Mouse (Mus musculus): ENCODE data around the gene Ptpn4. TPM values are rescaled to one million over a fixed set of nuclear protein-coding genes. Genes with fewer than 3 reads are reported as not detected.

Gene Ptpn4
- total RNA-seq, 2 experiments from 2014 or later, result 2.1 to 21.0 TPM

DNA sequence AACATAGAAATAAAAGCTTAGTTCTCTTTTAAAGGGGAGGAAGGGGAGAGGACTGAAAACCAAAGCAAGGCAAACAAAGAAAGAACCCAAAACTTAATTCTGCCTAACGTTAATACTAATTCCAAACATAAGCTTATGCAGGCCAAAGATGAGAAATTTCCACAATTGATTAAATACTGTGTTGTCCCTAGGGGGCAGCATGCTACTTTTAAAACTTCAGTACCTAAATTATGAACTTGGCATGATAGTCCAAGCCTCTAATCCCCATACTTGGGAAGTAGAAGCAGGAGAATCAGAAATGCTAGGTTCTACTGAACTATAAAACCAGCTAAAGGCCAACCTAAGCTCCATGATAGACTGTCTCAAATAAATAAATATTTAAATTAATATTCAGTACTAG is 18.7 kb downstream of the Ptpn4 start:
- no peak for ATAC-seq (replicated peaks; ENCODE audit: low FRiP score, poor library complexity, severe bottlenecking)

DNA sequence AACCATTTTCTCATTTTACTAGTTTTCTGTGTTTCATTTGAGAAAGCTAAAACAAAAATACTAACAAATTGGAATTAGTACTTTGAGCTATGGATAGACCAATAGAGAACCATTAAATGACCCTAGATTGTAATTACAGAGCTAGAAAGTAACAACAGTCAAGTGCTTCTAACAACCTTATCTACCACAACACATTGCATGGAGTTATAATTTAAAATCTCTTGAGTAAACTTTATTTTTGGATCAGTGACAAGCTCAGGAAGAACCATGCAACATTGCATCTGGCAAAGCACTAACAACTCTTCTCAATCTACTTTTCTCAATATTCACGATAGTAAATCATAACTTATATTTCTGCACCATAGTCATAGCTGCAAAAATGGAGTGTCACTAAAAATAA is 29.7 kb downstream of the Ptpn4 start:
- ATAC-seq (replicated peaks; ENCODE audit: low FRiP score, poor library complexity, severe bottlenecking), result no peak

DNA sequence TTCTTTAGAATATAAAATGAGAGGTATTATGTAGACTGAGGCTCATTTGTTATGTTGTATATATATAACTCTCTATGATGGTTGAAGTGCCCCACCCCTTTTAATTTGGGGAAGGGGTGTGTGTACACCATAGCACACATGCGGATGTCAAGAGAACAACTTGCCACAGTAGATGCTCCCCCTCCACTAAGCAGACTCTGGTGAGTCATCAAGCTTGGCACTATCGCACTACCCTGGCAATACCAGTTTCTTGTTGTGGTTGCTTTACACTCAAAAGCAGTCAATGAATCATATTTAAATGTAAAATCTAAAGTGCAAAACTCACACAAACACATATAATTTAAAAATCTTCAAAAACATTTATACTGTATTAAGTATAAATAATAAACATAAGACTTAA is 31.4 kb downstream of the Ptpn4 start:
- ATAC-seq (replicated peaks; ENCODE audit: low FRiP score, poor library complexity, severe bottlenecking), result no peak

DNA sequence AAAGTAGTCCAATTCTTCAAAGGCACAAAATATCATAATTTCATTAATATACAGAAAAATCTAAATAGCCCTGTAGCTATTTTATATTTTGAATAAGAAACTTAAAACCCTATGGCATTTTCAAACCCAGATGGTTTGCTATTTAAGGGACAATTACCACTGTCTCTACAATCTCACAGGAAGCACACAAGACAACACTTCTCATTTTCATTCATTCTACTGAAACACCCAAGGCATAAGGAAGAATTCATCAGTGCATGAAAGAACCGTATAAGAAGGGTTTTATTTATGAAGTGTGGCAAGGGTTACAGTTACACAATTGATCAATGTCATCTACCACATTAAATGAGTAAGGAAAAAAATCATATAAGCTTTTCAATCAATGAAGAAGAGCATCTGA is 32.8 kb downstream of the Ptpn4 start:
- no peak for ATAC-seq (replicated peaks; ENCODE audit: low FRiP score, poor library complexity, severe bottlenecking)

DNA sequence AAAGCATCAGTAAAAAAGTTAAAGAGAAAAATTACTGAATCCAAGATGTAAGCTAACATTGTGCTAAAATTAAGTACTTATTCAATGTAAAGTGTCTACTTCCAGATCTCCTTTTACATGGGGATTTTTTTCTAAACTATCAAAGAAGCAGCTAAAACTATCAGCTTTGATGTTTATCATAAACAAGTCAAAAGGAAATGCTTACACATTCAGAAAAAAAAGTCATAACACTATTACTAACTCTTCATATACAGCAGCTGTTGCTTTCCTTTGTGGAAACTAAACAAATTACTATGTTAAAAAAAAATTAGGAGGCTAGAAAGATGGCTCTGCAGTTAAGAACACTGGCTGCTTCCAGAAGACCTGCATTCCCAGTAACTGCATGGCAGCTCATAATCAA is 42.2 kb downstream of the Ptpn4 start:
- no peak for ATAC-seq (replicated peaks; ENCODE audit: low FRiP score, poor library complexity, severe bottlenecking)

- no peak for ATAC-seq (replicated peaks; ENCODE audit: low FRiP score, poor library complexity, severe bottlenecking)
These were observed 43.1 kb downstream of the Ptpn4 start for GRCm38 (mm10) chr1:119794342-119794741.

- no peak for ATAC-seq (replicated peaks; ENCODE audit: low FRiP score, poor library complexity, severe bottlenecking)
These were observed 46.8 kb downstream of the Ptpn4 start for GRCm38 (mm10) chr1:119790616-119791015.

DNA sequence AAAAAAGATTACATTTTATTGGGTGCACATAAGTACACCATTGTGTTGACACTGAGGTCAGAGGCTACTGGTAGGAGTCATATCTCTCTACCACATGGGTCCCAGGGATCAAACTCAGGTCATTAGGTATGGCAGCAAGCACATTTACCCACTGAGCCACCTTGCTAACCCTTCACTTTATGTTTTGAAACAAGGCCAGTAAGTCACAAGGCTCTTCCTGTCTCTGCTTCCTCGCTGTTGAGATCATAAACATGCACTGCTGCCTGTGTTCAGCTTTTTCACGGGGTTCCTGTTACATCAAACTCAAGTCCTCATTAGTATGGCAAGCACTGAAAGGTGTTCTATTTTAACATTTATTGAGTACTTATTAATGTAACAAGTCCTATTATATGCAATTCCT is 61.5 kb downstream of the Ptpn4 start:
- ATAC-seq (replicated peaks; ENCODE audit: low FRiP score, poor library complexity, severe bottlenecking), result no peak

DNA sequence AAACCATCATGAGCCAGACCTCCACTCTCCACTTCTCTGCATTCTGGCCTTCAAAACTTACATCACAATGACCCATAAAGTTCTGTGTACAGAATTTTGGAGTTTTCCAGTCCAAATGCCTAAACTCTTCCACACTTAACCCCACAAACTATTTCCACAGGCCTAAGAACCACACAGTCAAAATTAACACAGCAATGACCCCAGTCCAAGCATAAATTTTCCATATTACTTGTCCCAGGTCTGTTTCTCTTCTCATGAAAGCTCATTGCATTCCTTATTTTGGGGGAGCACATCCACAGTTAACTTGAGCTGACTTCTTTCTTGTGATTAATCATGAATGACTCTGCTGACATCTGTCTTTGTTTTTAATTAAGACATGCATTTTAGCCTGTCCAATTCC is 101.7 kb downstream of the Ptpn4 start:
- no peak for ATAC-seq (replicated peaks; ENCODE audit: low FRiP score, poor library complexity, severe bottlenecking)

- ATAC-seq (replicated peaks; ENCODE audit: low FRiP score, poor library complexity, severe bottlenecking), result no peak
These were observed 102.6 kb downstream of the Ptpn4 start for GRCm38 (mm10) chr1:119734801-119735200.

DNA sequence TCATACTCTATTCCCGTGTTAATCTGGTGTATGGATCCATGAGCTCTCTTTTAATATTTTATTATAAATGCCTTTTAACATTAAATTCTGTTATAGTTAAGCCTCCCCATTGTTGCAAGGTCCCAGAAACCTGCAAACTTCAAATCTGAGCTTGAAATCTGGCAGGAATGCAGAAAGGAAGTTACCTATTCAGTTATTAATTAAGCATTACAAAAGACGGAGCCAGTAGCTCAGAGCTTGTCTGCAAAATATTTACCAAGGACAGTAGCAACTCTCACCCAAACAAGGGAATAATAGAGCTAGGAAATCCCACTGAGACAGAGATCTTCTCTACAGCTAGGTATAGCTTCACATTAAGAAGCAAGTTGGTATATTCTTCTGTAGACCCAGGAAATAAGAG is 106.2 kb downstream of the Ptpn4 start:
- no peak for ATAC-seq (replicated peaks; ENCODE audit: low FRiP score, poor library complexity, severe bottlenecking)

DNA sequence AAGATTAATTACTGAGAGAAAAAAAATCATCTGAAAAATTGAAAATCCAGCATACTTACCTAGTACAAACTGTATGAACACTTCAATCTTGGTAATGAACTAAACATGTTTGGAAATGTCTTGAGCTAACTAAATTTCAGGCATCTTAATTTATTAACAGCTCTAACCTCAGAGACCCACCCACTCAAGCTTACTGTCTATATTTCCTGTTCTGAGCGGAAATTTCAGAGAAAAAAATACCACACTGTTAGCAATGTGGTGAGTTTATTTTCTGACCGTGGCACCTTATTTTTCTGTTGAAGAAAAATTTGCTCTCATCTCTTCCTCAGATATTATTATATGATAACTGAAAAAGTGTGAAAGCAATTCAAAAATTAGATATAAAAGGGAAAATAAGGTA is 124.4 kb downstream of the Ptpn4 start:
- no peak for ATAC-seq (replicated peaks; ENCODE audit: low FRiP score, poor library complexity, severe bottlenecking)

DNA sequence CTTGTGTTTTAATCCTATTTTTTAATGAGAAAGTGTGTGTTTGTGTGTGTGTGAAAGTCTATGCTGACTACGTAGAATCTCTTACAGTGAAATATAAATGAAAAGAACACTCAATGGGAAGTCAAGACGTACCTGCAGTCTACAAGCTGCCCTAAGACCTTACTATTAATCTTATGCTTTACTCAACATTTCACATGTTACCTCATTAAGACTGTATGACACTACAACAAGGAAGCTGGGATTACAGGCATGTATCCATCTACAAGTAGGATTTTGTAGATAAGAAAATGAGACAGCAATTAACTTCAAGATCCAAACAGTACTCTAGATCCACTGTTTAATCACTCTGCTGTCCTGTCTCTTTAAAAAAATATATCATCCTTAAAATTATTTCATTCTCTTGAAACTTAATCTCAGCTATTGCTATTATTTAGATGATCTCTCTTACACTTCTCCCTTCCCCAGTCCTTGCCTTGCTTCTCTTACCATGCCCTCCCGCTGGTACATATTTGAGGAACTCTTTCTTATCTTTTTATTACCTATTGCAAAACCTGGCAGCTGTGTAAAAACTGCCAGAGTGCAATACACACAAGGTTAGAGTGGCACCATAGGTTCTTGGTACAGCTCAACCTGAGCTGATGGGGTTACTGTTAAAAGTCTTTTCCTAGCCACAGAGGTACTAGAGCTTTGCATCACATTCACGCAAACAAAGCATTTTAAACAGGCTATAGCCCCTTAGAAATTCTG is 130.8 kb downstream of the Ptpn4 start:
- ATAC-seq (replicated peaks; ENCODE audit: low FRiP score, poor library complexity, severe bottlenecking), result no peak

GRCm38 (mm10) chr1:119696860-119697259 is 140.6 kb downstream of the Ptpn4 start:
- no peak for ATAC-seq (replicated peaks; ENCODE audit: low FRiP score, poor library complexity, severe bottlenecking)

DNA sequence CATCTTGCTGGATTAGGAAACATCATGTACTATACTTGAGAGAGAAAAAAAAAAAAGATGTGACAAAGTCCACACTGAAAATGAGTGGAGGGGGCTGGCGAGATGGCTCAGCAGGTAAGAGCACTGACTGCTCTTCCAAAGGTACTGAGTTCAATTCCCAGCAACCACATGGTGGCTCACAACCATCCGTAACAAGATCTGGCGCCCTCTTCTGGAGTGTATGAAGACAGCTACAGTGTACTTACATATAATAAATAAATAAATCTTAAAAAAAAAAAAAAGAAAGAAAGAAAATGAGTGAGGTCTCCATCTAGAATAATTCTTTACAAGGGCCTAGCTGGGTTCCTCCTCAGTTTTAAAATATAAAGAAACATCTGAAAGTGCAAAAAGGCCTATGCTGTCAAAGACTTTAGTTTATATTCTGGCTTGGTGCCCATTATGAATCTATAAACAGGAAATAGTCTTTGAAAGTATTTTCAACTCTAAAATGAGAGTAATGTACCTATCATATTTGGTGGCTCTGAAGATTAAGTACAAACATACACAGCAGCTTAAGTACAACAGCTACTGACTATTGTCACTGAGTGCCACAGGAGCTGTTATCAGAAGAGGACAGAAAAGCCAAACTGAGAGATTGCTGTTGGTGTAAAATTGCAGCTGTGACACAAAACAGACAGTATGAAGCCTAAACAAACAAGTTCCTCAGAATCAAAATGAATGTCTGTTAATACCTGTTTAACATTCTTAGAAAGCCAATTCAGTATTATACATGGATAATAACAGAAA is 151.4 kb downstream of the Ptpn4 start:
- ATAC-seq (replicated peaks; ENCODE audit: low FRiP score, poor library complexity, severe bottlenecking), result no peak

DNA sequence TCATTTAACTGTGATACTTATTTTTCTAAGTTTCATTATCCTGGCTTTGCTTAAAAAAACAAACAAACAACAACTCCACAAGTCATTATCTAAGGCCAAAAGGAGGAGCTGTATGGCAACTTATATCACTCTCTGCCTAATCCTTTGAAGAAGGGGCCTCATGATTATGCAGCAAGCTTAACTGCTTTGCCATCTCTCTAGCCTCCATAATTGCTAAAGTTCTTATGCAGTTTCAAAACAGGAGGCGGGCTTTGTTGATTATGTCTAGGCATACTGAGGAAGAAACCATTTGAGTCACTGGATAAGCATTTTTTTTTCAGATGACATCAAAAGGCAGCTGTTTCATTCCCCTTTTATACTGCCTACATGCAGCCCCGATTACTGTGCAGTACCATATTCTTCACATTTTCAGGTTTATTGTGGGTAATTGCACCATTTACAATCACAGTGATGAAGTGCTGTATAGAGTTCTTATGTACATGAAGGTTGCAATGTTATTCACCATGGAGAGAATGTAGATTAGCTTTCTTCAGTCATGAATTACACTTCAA is 155.7 kb downstream of the Ptpn4 start:
- no peak for ATAC-seq (replicated peaks; ENCODE audit: low FRiP score, poor library complexity, severe bottlenecking)

DNA sequence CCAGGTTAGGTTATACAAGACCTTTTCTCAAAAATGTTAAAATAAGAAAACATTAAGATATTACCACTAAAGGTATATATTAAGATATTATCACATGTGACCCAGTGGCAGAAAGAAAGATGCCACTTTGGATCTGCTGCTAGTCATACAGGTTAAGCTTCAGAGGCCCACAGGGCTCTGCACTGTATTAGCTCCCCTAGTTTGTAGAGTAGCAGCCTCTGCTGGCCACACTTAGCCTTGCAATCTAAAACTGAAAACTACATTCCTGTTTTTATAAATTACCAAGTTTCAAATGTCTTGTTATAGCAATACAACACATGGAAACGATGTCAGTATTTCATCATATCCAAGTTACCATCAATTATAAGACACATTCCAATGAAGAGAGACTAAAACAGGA is 162.4 kb downstream of the Ptpn4 start:
- no peak for ATAC-seq (replicated peaks; ENCODE audit: low FRiP score, poor library complexity, severe bottlenecking)

DNA sequence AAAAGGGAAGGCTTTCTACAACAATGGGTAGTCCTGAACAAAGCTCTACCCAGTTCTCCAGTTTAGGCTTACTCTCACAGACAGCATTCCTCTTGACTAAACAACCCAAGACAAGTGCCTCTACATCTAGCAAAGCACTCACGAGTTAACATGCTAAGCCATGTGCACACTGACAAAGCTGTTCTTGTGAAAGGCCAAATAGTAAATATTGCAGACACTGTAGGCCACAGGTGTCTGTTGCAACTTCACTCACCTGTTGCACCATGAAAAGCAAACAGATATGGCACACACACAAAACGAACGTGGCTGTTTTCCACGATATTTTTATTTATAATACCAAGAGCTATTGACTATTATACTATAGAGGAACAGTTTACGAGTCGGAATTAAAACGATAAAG is 170.5 kb downstream of the Ptpn4 start:
- no peak for ATAC-seq (replicated peaks; ENCODE audit: low FRiP score, poor library complexity, severe bottlenecking)

DNA sequence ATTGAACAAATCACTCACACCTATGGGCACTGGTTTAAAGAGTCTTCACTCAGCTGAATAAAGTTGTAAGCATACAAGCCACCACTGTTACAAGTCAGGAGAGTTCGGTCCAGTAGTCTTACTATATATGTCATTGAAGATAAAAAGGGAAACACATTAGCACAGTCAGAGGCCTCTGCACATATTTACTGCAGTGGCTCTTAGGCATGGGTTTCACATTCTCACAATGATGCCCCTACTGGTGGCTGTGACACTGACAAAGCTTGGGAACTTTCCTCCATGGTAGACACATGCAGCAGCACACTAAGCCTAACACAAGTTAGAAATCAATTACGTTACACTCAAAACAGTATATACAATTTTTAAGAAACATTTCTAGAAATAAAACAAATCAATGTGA is 183.1 kb downstream of the Ptpn4 start:
- no peak for ATAC-seq (replicated peaks; ENCODE audit: low FRiP score, poor library complexity, severe bottlenecking)

- ATAC-seq (replicated peaks; ENCODE audit: low FRiP score, poor library complexity, severe bottlenecking), result no peak
These were observed 187.0 kb downstream of the Ptpn4 start for GRCm38 (mm10) chr1:119650386-119650785.

GRCm38 (mm10) chr1:119649627-119650026 is 187.8 kb downstream of the Ptpn4 start:
- ATAC-seq (replicated peaks; ENCODE audit: low FRiP score, poor library complexity, severe bottlenecking), result no peak
